Mouse (Mus musculus): Measurements from ENCODE around the gene Gna15.

The Gna15 gene

DNA sequence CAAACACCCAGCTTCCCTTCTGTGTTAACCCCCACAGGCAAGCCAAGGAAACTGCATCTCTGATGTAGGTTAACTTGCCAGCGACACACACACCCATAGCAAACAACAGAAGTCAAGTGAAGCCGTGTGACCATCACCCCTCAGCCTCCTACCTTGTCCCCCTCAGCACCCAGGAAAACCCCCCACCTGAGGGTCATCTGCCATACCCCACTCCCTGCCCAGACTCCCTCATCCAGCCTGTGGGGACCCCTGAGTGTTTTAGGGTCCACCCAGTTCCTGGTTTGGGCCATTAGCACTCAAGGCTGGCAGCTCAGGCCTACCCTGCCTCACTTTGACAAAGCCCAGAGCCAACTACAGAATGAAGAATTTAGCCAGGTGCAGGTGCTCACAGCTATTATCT lies 58.0 kb downstream of the Gna15 start:
- no peak for DNase-seq

DNA sequence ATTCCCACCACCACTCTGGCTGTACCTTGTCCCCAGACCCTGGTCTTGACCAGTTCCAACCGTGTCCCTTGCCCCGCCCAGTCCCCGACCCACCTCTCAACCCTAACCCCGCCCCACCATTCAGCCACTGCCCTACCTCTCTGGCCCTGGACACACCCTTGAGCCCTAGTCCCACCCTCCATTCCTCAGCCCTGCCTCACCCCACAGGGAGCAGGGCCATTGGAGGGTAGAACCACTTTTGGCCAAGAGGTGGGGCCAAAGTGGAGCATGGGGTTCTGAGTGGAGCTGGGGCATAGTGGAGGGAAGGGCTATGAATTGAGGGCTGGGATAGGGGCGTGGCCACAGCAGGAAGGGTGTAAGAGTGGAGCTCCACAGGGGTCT lies 58.8 kb downstream of the Gna15 start:
- DNase-seq = no peak

DNA sequence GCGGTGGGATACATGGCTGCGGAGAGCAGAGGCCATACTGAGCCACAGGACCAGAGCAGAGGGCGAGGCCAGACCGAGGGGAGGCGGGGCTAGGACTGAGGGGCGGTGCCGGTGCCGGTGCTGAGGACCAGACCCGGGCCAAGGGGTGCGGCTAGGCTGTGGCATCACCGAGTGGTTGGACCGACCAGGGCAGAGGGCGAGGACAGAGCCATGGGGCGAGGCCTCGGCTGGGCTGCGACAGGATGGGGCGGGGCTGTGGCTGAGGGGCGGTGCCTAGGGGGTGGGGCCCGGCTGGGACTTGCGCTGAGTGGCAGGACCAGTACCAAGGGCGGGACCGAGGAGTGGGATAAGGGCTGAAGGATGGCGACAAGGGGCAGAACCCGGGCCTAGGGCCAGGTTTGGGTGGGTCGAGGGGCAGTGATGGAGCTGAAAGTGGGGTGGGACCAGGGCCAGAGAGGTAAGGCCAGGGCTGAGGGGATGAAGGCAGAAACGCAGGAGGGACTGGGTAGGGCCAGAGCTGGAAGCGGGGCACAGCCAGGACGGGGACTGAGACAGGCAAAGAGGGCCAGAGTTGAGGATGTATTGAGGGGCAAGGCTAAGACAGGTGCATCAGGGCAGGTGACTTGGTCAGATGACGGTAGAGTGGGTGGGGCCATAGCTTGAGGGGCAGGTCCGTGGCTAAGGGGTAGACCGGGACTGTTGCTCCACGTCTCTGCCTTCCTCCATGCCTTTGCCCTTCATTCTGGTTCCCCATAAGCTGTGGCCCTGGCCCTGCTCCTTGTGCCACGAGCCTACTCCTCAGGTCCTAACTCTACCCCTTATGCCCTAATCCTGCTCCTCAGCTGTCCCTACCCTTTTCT lies 59.4 kb downstream of the Gna15 start:
- DNase-seq = no peak

DNA sequence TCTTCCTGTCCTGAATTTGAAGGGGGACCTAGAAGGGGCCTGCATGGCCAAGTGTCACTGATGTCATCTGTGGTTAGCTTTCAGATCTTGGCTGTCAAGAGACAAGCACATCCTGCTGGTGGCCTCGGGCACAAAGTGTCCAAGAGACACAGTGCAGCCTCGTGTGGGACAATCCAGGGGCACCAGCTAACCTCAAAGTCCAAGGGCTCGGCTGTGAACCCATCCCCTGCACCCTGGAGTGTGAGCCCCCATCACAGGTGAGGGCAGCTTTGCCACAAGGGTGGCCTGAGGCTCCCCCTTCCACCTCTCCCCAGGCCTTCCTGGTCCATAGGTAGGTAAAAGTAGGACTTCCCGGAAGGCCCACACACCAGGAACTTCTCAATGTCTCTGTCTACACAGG lies 60.5 kb downstream of the Gna15 start:
- no peak for DNase-seq

DNA sequence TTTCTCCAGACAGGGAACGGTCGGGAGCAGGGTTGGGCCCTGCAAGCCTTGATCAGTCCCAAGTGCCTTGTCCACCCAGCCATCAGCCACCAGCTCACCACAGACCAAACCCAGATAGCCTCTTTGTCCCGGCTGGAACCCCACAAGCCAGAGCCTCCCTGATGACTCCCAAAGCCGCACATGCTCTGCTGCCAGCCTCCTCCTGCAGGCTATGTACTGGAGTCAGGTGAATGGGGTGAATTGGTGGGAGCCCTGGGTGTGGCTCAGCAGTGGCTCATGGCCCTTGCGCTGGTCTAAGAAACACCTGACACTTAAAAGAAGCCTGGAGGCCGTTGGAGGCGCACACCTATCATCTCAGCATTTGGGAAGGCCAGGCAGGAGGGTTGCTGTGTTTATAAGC lies 61.1 kb downstream of the Gna15 start:
- DNase-seq = no peak

DNA sequence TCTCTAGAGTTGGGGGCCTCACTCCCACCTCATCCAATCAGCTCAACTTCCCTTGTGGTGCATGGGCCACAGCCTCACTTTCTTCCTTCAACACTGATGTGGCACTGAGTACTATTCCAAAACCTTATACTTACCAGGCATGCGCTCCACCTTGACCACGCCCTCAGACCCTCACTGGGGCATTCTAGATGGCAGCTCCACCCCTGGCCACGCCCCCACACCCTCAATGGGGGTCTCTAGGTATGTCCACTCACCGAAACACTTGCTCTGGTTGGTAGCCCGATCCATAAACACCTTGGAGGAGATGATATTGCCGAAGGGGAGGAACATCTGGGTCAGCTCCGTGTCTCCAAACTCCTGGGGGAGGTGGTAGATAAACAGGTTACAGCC lies 61.6 kb downstream of the Gna15 start:
- DNase-seq = no peak

DNA sequence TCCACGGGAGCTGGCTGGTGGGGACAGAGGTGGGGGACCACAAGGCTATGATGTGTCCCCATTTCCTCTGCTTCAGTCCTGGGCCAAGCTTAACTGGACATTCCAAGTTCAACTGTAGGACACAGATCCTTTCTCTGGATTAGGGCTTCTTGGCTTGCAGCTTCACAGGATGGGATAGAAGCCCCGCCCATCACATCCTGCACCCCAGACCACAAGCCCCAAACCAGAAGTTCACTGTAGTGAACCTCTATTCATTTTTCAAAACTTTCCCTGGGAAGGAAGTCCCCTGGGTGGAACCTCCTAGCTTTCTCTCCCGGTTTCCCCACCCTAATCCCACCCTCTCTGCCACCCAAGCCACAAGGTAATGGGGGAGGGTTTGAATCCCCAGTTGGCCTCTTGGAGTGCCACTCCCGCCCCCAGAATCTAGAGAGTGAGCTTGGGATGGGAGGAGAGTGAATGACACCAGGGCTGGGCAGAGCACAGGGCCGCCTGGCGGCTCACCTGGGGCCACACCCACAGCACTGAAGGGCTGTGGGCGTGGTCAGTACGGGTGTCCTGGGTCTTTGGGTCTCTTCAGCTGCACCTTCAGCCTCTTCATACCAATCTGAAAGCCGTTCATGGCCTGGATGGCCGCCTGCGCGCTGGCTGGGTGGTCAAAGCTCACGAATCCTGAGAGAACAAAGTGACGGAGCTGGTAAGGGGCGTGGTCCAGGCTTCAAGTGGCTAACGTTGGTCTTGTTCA lies 62.2 kb downstream of the Gna15 start:
- no peak for DNase-seq

DNA sequence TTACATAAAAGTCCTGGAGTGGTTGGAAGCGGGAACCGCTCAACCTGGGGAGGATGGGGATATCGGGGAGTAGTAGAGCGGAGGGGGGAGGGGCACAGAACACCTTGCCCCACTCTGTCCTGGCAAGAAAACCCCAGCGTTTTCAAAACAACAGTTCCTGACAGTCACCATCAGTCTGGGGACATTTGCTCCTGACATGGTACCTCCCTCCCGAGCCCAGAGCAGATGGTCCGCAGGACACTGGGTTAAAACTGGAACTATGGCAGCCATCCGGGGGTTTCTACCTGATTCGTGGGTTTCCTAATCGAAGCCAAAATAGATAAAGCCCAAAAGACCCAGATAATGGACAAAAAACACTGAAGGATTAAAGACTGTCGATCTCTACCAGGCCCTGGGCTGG lies 63.1 kb downstream of the Gna15 start:
- DNase-seq = no peak

DNA sequence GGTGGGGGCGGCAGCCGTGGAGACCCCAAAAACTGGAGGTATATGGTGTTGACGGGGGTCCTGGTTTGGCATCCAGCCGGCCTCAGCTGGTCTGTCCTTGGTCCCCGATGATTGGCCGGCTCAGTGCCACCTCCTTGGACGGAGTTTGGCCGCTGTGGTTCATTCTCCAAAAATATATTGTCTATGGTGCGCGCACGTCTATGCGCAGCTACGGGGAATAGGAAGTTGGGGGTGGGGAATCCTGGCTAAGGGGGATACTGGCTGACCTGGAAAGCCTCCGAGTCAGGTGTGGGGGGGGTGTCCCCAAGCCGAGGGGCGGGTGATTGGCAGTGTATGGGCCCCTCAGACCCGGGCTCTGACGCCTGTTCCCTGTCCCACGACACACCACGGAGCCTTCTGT lies 63.6 kb downstream of the Gna15 start:
- DNase-seq = no peak

DNA sequence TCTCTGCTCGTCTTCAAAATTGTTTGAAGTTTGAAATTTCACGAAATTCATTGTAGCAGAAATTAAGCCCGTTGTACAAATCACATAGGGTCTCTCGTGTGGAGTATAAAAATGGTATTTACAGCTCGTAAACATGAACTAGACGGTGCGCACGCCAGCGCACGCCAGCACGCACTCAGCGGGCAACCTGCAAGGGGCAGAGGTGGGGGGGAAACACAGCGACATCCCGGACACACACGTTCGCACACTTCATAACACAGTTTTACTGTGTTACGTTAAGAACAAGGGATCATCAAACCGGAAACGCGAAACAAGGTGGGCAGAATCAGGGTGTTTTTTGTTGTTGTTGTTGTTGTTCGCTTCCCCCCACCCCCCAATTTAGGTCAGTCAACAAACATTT lies 64.6 kb downstream of the Gna15 start:
- DNase-seq = no peak

DNA sequence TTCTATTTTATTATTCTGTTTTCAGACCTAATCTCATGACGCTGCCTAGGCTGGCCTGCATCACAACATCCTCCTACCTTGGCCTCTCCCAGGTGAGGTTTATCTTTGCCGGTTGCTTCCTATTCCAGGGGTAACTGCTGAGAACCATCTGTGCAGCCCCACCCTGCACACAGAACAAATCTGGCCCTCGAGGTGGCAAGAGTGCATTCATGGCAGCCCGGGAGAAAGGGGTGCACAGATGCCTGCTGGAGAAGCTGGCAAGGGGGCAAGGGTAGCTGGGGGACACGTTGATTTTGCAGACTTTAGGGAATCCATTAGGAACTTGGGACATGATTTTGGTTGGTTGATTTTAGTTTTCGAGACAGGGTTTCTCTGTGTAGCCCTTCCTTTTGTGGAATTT lies 65.8 kb downstream of the Gna15 start:
- no peak for DNase-seq

DNA sequence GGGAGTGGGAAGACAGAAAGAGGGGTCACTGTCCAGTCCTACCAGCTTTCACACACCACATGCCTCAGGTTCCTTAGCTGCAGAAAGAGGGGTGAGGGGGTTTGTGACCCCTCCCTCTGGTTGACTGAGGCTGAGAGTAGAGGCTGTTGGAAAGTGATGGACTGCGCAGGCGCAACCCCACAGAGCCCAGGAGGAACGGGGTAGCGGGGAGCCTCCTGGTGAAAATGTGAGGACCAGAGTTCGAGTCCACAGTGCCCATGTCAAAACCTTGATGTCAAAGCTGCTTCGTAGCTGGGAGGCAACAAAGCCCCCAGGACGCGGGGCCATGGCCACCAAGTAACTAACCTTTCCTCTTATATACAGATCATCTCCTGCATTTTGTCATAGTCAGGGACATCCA lies 66.4 kb downstream of the Gna15 start:
- no peak for DNase-seq

DNA sequence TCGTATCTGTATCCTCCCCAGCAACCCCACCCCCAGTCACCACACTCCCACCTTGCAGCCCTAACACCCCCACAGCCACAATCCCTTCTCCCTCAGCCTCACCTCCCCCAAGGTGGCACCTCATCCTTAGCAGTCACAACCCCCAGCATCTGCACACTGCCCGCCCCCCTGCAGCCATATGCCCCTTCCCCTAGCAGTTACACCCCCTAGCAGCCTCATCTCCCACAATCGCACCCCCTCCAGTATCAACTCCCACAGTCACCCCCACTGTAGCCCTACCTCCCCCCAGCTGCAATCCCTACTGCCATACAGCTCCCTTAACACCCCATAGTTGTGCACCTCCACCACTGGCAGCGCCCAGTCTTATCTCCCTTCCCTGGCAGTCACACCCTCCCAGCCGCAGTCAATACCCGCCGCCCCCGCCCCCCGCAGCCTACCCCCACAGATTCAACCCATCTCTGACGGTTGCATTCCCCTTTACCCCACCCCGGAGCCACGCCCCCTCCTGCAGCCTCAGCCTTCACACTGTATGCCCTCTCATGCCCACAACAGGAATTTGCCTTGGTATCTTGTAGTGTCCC lies 67.0 kb downstream of the Gna15 start:
- DNase-seq = no peak

DNA sequence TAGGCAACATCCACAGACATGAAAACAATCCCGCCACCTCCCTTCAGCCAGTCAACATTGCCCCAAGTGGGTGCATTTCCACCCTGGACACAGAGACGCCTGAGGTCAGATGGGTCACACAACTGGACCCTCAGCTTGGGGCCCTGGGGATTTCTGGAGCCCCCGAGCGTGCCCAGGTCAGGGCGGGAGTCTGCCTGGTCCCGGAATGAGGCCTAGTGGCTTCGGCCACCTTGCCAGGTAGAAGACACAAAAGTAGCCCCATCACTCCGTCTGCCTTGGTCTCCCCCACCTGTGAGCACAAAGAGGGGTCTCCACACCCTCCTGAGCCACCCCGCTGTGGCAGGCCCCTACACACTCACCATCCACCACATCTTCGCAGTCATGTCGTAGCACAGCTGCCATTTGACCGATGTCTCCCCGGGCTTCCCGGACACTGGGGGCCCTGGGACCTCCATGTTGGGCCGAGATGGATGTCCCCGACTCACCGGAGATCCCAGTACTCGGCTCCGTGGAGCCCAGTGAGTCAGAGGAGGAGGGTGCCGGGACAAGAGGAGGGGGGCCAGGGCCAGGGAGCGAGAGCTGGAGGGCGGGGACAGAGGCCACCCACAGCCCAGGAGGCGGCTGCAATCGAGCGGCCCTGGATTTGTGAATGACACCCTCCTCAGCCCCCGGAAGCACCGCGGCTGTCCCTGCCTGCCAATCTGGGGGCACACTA lies 68.7 kb downstream of the Gna15 start, which contains the start of gene Nfic:
Gene Nfic (minus strand): TSS at position 455 of the 715 bp plus-strand sequence.
- DNase-seq = no peak

DNA sequence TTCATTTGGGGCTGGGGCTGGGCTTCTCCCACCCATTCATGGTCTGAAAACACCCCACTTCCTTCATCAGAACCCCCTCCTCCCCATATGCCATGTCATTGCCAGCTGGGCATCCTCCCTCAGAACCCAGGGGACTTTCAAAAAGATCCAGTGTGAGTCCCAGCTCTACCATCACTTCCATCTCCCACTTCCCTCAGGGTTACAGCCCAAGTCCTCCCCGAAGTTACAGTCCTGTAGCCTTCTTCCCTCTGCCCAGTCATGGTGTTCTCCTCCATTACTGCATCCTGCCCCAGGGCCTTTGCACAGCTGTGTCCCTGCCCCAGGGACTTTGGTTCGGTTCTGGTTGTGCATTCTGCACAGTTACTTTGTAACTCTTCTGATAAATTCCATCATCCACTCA lies 69.9 kb downstream of the Gna15 start:
- no peak for DNase-seq

DNA sequence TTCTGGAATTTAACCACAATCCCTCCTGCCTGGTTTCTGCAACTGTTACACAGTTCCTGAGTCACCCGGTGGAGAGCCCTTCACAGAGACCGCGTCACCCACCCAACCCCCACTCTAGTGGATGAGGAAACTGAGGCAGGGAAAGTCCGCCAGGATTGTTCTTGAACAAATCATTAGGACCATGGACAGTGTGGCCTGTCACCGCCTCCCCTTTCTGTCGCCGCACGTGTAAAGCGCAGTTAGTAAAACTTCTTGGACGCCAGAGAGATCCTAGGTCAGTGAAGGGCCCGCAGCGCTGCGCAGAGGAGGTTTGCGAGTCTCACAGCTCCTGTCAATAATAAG lies 71.1 kb downstream of the Gna15 start:
- no peak for DNase-seq
